Mouse (Mus musculus) embryonic fibroblast, embryonic 13.5 days (primary cell): ENCODE data around the gene Srarp. TPM values are rescaled to one million over a fixed set of nuclear protein-coding genes. Genes with fewer than 3 reads are reported as not detected.

Source experiments
- H3K27ac ChIP-seq: 2 replicates; pipeline ENCODE4 v1.5.1; 2012; ENCODE audit warnings: low read length, control low read depth, inconsistent platforms; ENCODE audit not compliant: insufficient read depth
- H3K4me1 ChIP-seq: 2 replicates; pipeline ENCODE4 v1.6.1; 2011; ENCODE audit warnings: low read length; ENCODE audit not compliant: control insufficient read depth, insufficient read depth
- H3K4me3 ChIP-seq: 2 replicates; pipeline ENCODE4 v1.5.1; 2011; ENCODE audit warnings: mild to moderate bottlenecking, control low read depth, low read length; ENCODE audit not compliant: insufficient read depth
- CTCF ChIP-seq: IDR thresholded peaks from 2 replicates; pipeline ENCODE4 v1.5.1; 2011; ENCODE audit warnings: mild to moderate bottlenecking, control low read depth, low read length, moderate library complexity, borderline replicate concordance; ENCODE audit not compliant: insufficient read depth
- POLR2A ChIP-seq: IDR thresholded peaks from 2 replicates; pipeline ENCODE4 v1.6.1; 2011; ENCODE audit warnings: low read depth, mild to moderate bottlenecking, control low read depth, low read length, moderate library complexity
- polyA plus RNA-seq: library from polyadenylated mRNA; stranded (reverse); fragments of >200 nt; gene quantifications from 2 replicates; pipeline ENCODE4 v1.2.4, GENCODE M21; 2011; ENCODE audit warnings: low read depth; ENCODE audit not compliant: missing spikeins, insufficient read length

Gene Srarp
- polyA plus RNA-seq, 1 experiment, result not detected

GRCm38 (mm10) chr4:141459766-141460165, 23.9 kb upstream of the Srarp start:
- Histone ChIP-seq H3K4me3 (no peak overlapping the region), H3K27ac (no peak overlapping the region), H3K4me1 (peaks cover 7% of the 10 kb centered on the region; the same call in 1 of the 2 replicates)
- TF ChIP-seq POLR2A (no peak), CTCF (no peak)

GRCm38 (mm10) chr4:141458888-141459287, 23.0 kb upstream of the Srarp start:
- TF ChIP-seq CTCF (no peak), POLR2A (no peak)
- H3K4me1 ChIP-seq, result peaks cover 10% of the 10 kb centered on the region
- no peak overlapping the region for H3K4me3 ChIP-seq
- H3K27ac ChIP-seq, result no peak overlapping the region

- H3K4me1 ChIP-seq, result peaks cover 10% of the 10 kb centered on the region
- TF ChIP-seq CTCF (no peak), POLR2A (no peak)
- no peak overlapping the region for H3K27ac ChIP-seq
- H3K4me3 ChIP-seq, result no peak overlapping the region
These were observed 22.3 kb upstream of the Srarp start for GRCm38 (mm10) chr4:141458236-141458635.

- Histone ChIP-seq H3K27ac (no peak overlapping the region), H3K4me1 (peaks cover 10% of the 10 kb centered on the region), H3K4me3 (no peak overlapping the region)
- TF ChIP-seq CTCF (no peak), POLR2A (no peak)
These were observed 20.5 kb upstream of the Srarp start for GRCm38 (mm10) chr4:141456193-141456938.

GRCm38 (mm10) chr4:141455526-141455925, 19.6 kb upstream of the Srarp start:
- Histone ChIP-seq H3K4me1 (peaks cover 10% of the 10 kb centered on the region), H3K27ac (peak overlapping the region; percentile 86; the same call in 1 of the 2 replicates), H3K4me3 (no peak overlapping the region)
- TF ChIP-seq CTCF (no peak), POLR2A (no peak)

GRCm38 (mm10) chr4:141454581-141455350, 18.9 kb upstream of the Srarp start:
- Histone ChIP-seq H3K4me1 (peaks cover 10% of the 10 kb centered on the region), H3K27ac (peak overlapping the region; percentile 86), H3K4me3 (no peak overlapping the region)
- TF ChIP-seq CTCF (no peak), POLR2A (no peak)

GRCm38 (mm10) chr4:141451916-141452450, 16.1 kb upstream of the Srarp start:
- Histone ChIP-seq H3K27ac (no peak overlapping the region), H3K4me3 (no peak overlapping the region), H3K4me1 (peaks cover 10% of the 10 kb centered on the region)
- no peak for TF ChIP-seq POLR2A
- TF ChIP-seq CTCF, result no peak

- Histone ChIP-seq H3K27ac (no peak overlapping the region), H3K4me1 (peaks cover 10% of the 10 kb centered on the region), H3K4me3 (no peak overlapping the region)
- no peak for TF ChIP-seq CTCF
- TF ChIP-seq POLR2A, result no peak
These were observed 15.3 kb upstream of the Srarp start for GRCm38 (mm10) chr4:141451251-141451650.

GRCm38 (mm10) chr4:141446211-141446610, 10.3 kb upstream of the Srarp start:
- no peaks in the 10 kb centered on the region for H3K4me1 ChIP-seq
- no peak for TF ChIP-seq POLR2A
- TF ChIP-seq CTCF, result no peak
- no peak overlapping the region for H3K27ac ChIP-seq
- H3K4me3 ChIP-seq, result no peak overlapping the region
